Mouse (Mus musculus): ENCODE measurements at regions not wholly inside any gene's neighbourhood (a gene's known extent, or its start where the extent isn't known, plus 50 kb on each side); places are given as distances from the start of the nearest gene placed in this dataset.

DNA sequence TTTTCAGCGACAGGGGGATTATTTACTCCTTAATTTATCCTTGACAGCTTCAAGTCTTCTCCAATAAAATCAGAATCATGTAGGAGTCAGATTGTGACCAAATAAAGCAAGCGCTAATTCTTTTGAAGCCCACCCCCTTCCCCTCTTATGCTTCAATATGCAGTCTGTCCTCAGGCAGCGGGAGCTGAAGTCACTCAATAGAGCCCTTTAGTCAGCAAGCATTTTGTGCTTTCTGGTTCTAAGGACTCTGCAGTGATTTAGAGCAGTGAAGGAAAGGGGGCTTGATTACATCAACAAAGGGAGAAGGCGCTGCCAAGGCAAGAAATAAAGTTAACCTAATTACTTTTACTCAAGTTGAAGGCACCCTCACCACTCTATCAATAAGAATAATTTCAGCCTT, 298.5 kb upstream of the Galnt5 start:
- H3K9ac ChIP-seq (ENCODE audit: low read depth, low read length) = no peak overlapping the region
- no peaks in the 10 kb centered on the region for H3K27me3 ChIP-seq (ENCODE audit: control insufficient read depth, insufficient read depth, low read length)
- H3K4me1 ChIP-seq (ENCODE audit: control insufficient read depth, insufficient read depth, low read length) = 0 out of 2 replicates have a peak, but pooled peaks cover 3% of the 10 kb centered on the region
- 29% methylated on average over 4 of the region's 4 CpGs for WGBS
- H3K4me3 ChIP-seq (ENCODE audit: low read length) = no peak overlapping the region; the same call in 1 of the 2 replicates
- H3K4me2 ChIP-seq (replicated peaks; ENCODE audit: low read depth, low read length) = peak overlapping the region; percentile 44; the same call in 1 of the 2 replicates
- no peak overlapping the region for H3K27ac ChIP-seq (ENCODE audit: low read depth, low read length)
- no peak for ATAC-seq (ENCODE audit: low FRiP score, low TSS enrichment)
- no peaks in the 10 kb centered on the region for H3K9me3 ChIP-seq (ENCODE audit: control insufficient read depth, low read length)
- H3K36me3 ChIP-seq (ENCODE audit: control insufficient read depth, insufficient read depth, low read length) = no peaks in the 10 kb centered on the region

- Histone ChIP-seq H3K36me3 (ENCODE audit: control insufficient read depth, insufficient read depth, low read length) (no peaks in the 10 kb centered on the region), H3K9ac (ENCODE audit: low read depth, low read length) (no peak overlapping the region), H3K4me2 (replicated peaks; ENCODE audit: low read depth, low read length) (no peak overlapping the region), H3K27me3 (ENCODE audit: control insufficient read depth, insufficient read depth, low read length) (no peaks in the 10 kb centered on the region), H3K27ac (ENCODE audit: low read depth, low read length) (no peak overlapping the region), H3K9me3 (ENCODE audit: control insufficient read depth, low read length) (no peaks in the 10 kb centered on the region), H3K4me3 (ENCODE audit: low read length) (no peak overlapping the region), H3K4me1 (ENCODE audit: control insufficient read depth, insufficient read depth, low read length) (no peaks in the 10 kb centered on the region)
- WGBS = 83% methylated on average over 10 of the region's 10 CpGs
- ATAC-seq (ENCODE audit: low FRiP score, low TSS enrichment) = no peak
Observed at GRCm38 (mm10) chr2:57716754-57717510, 280.8 kb upstream of the Galnt5 start.

Data from kidney, embryonic 14.5 days (tissue).